Mouse (Mus musculus) liver, adult 2 months (tissue): ENCODE data around the gene Gpr171.
"Not testable (repeated sequence)": the region's sequence is repeated elsewhere in the genome, so short reads cannot be mapped to it uniquely, and the experiment has no call there.

Experiments
- CTCF ChIP-seq: fragments of 200-500 bp; IDR thresholded peaks from 2 replicates; pipeline ENCODE4 v1.5.1; 2011; ENCODE audit warnings: low read depth, low read length, control low read depth
- POLR2A ChIP-seq: fragments of 200-500 bp; IDR thresholded peaks from 2 replicates; pipeline ENCODE4 v1.6.1; 2011; ENCODE audit warnings: low read length, control low read depth; ENCODE audit not compliant: insufficient read depth; ENCODE audit errors: extremely low read depth

GRCm38 (mm10) chr3:59069071-59069470 lies 32.5 kb downstream of the Gpr171 start:
- TF ChIP-seq CTCF, POLR2A: not testable (repeated sequence)
